Mouse (Mus musculus) lung, embryonic 15.5 days (tissue): ENCODE results near the gene Zfp704. TPM values are rescaled to one million over a fixed set of nuclear protein-coding genes. Genes with fewer than 3 reads are reported as not detected.
A peak's percentile ranks its signal among the peaks of the same experiment; 100 is the strongest.

Source experiments
- ATAC-seq: fragments of 200-750 bp; cut with Nextera tagmentation; 2 replicates; pipeline ENCODE4 v1.8.0; 2017; ENCODE audit warnings: moderate number of reproducible peaks, borderline replicate concordance; ENCODE audit not compliant: low FRiP score, low TSS enrichment; ENCODE audit errors: extremely low read depth
- H3K27ac ChIP-seq: fragments of 300-500 bp; sonication (generic); 2 replicates; pipeline ENCODE4 v1.5.1; 2015; ENCODE audit warnings: moderate library complexity, mild to moderate bottlenecking, inconsistent platforms
- H3K27me3 ChIP-seq: fragments of 300-500 bp; sonication (generic); 2 replicates; pipeline ENCODE4 v1.6.1; 2015; ENCODE audit warnings: inconsistent platforms
- H3K36me3 ChIP-seq: fragments of 300-500 bp; sonication (generic); 2 replicates; pipeline ENCODE4 v1.6.1; 2015; ENCODE audit warnings: inconsistent platforms
- H3K4me1 ChIP-seq: fragments of 300-500 bp; sonication (generic); 2 replicates; pipeline ENCODE4 v1.6.1; 2015; ENCODE audit warnings: inconsistent platforms
- H3K4me2 ChIP-seq: fragments of 300-500 bp; sonication (generic); 2 replicates; pipeline ENCODE4 v1.6.1; 2015; ENCODE audit warnings: inconsistent platforms, mild to moderate bottlenecking, moderate library complexity
- H3K4me3 ChIP-seq: fragments of 300-500 bp; sonication (generic); 2 replicates; pipeline ENCODE4 v1.5.1; 2015; ENCODE audit warnings: mild to moderate bottlenecking, inconsistent platforms
- H3K9ac ChIP-seq: fragments of 300-500 bp; sonication (generic); 2 replicates; pipeline ENCODE4 v1.6.1; 2015; ENCODE audit warnings: inconsistent platforms
- H3K9me3 ChIP-seq: fragments of 300-500 bp; sonication (generic); 2 replicates; pipeline ENCODE4 v1.6.1; 2016; ENCODE audit warnings: inconsistent platforms
- WGBS: fragments of 180-500 bp; shearing (Covaris S2); methylation state at CpG from one replicate; pipeline ENCODE4 v1.1.7; 2015; 5-methylcytosine and 5-hydroxymethylcytosine counted together
- polyA plus RNA-seq: library from polyadenylated mRNA; unstranded; fragments of >200 nt; fragmentation: Nextera tagmentation; extraction: Ambion mirVana; gene quantifications from 2 replicates; pipeline ENCODE4 v1.2.1, GENCODE M21; 2015

Zfp704 gene
- polyA plus RNA-seq, 1 experiment from 2014 or later = 9.3 TPM

- Histone ChIP-seq H3K9ac (no peak overlapping the region), H3K4me1 (no peaks in the 10 kb centered on the region), H3K27me3 (no peaks in the 10 kb centered on the region), H3K9me3 (no peaks in the 10 kb centered on the region), H3K4me3 (no peak overlapping the region), H3K27ac (no peak overlapping the region), H3K36me3 (peaks cover 9% of the 10 kb centered on the region; the same call in 1 of the 2 replicates), H3K4me2 (no peak overlapping the region)
- 72% methylated on average over 5 of the region's 5 CpGs for WGBS
- no peak for ATAC-seq
These were observed 165.3 kb downstream of the Zfp704 start for GRCm38 (mm10) chr3:9444558-9444957.

GRCm38 (mm10) chr3:9443981-9444380, 165.9 kb downstream of the Zfp704 start:
- Histone ChIP-seq H3K4me3 (no peak overlapping the region), H3K36me3 (peaks cover 9% of the 10 kb centered on the region; the same call in 1 of the 2 replicates), H3K4me2 (no peak overlapping the region), H3K27me3 (no peaks in the 10 kb centered on the region), H3K9ac (no peak overlapping the region), H3K4me1 (no peaks in the 10 kb centered on the region), H3K9me3 (no peaks in the 10 kb centered on the region), H3K27ac (no peak overlapping the region)
- WGBS = 91% methylated on average over 7 of the region's 7 CpGs
- ATAC-seq = no peak

GRCm38 (mm10) chr3:9443476-9443875, 166.4 kb downstream of the Zfp704 start:
- Histone ChIP-seq H3K4me2 (no peak overlapping the region), H3K4me1 (no peaks in the 10 kb centered on the region), H3K9me3 (no peaks in the 10 kb centered on the region), H3K27ac (no peak overlapping the region), H3K27me3 (no peaks in the 10 kb centered on the region), H3K9ac (no peak overlapping the region), H3K4me3 (no peak overlapping the region), H3K36me3 (peaks cover 9% of the 10 kb centered on the region; the same call in 1 of the 2 replicates)
- ATAC-seq = no peak
- 71% methylated on average over 2 of the region's 2 CpGs for WGBS

GRCm38 (mm10) chr3:9441566-9442540, 168.0 kb downstream of the Zfp704 start:
- Histone ChIP-seq H3K27ac (peak overlapping the region; percentile 3; the same call in 1 of the 2 replicates), H3K4me2 (no peak overlapping the region), H3K27me3 (no peaks in the 10 kb centered on the region), H3K9ac (no peak overlapping the region), H3K9me3 (no peaks in the 10 kb centered on the region), H3K4me3 (no peak overlapping the region), H3K36me3 (peaks cover 9% of the 10 kb centered on the region; the same call in 1 of the 2 replicates), H3K4me1 (no peaks in the 10 kb centered on the region)
- no peak for ATAC-seq
- WGBS = 79% methylated on average over 27 of the region's 27 CpGs

- no peaks in the 10 kb centered on the region for H3K27me3 ChIP-seq
- no peak for ATAC-seq
These were observed 169.4 kb downstream of the Zfp704 start for GRCm38 (mm10) chr3:9440466-9440865.

GRCm38 (mm10) chr3:9439619-9440286, 170.1 kb downstream of the Zfp704 start:
- no peak overlapping the region for H3K27ac ChIP-seq
- no peaks in the 10 kb centered on the region for H3K4me1 ChIP-seq
- no peak overlapping the region for H3K4me2 ChIP-seq
- H3K4me3 ChIP-seq = no peak overlapping the region
- no peaks in the 10 kb centered on the region for H3K9me3 ChIP-seq
- whole genome bisulfite sequencing = 74% methylated on average over 11 of the region's 11 CpGs
- no peaks in the 10 kb centered on the region for H3K27me3 ChIP-seq
- H3K36me3 ChIP-seq = 0 out of 2 replicates have a peak, but pooled peaks cover 4% of the 10 kb centered on the region
- no peak for ATAC-seq
- no peak overlapping the region for H3K9ac ChIP-seq

More at GRCm38 (mm10) chr3:9440466-9440865, 169.4 kb downstream of the Zfp704 start:
- Histone ChIP-seq H3K4me3 (no peak overlapping the region), H3K27ac (no peak overlapping the region), H3K4me1 (no peaks in the 10 kb centered on the region), H3K4me2 (no peak overlapping the region), H3K9ac (no peak overlapping the region), H3K36me3 (peaks cover 4% of the 10 kb centered on the region; the same call in 1 of the 2 replicates), H3K9me3 (no peaks in the 10 kb centered on the region)
- 72% methylated on average over 6 of the region's 6 CpGs for WGBS

- ATAC-seq = no peak
- no peaks in the 10 kb centered on the region for H3K27me3 ChIP-seq
These were observed 173.6 kb downstream of the Zfp704 start for GRCm38 (mm10) chr3:9436256-9436655.

GRCm38 (mm10) chr3:9434394-9435175, 175.3 kb downstream of the Zfp704 start:
- no peak for ATAC-seq
- H3K36me3 ChIP-seq = 0 out of 2 replicates have a peak, but pooled peaks cover 4% of the 10 kb centered on the region
- no peak overlapping the region for H3K27ac ChIP-seq
- no peaks in the 10 kb centered on the region for H3K9me3 ChIP-seq
- no peaks in the 10 kb centered on the region for H3K27me3 ChIP-seq
- no peak overlapping the region for H3K4me3 ChIP-seq
- no peak overlapping the region for H3K9ac ChIP-seq
- H3K4me1 ChIP-seq = no peaks in the 10 kb centered on the region
- WGBS = 84% methylated on average over 14 of the region's 14 CpGs
- no peak overlapping the region for H3K4me2 ChIP-seq

More at GRCm38 (mm10) chr3:9436256-9436655, 173.6 kb downstream of the Zfp704 start:
- Histone ChIP-seq H3K4me1 (no peaks in the 10 kb centered on the region), H3K9ac (no peak overlapping the region), H3K27ac (no peak overlapping the region), H3K4me3 (no peak overlapping the region), H3K36me3 (0 out of 2 replicates have a peak, but pooled peaks cover 4% of the 10 kb centered on the region), H3K4me2 (no peak overlapping the region), H3K9me3 (no peaks in the 10 kb centered on the region)
- WGBS = 82% methylated on average over 6 of the region's 6 CpGs

GRCm38 (mm10) chr3:9432796-9433526, 176.9 kb downstream of the Zfp704 start:
- H3K9ac ChIP-seq = no peak overlapping the region
- H3K9me3 ChIP-seq = no peaks in the 10 kb centered on the region
- H3K4me1 ChIP-seq = no peaks in the 10 kb centered on the region
- 80% methylated on average over 16 of the region's 16 CpGs for WGBS
- 0 out of 2 replicates have a peak, but pooled peaks cover 3% of the 10 kb centered on the region for H3K36me3 ChIP-seq
- H3K4me2 ChIP-seq = no peak overlapping the region
- no peak for ATAC-seq
- no peak overlapping the region for H3K4me3 ChIP-seq
- H3K27me3 ChIP-seq = no peaks in the 10 kb centered on the region
- no peak overlapping the region for H3K27ac ChIP-seq

- ATAC-seq = no peak
- 62% methylated on average over 3 of the region's 3 CpGs for WGBS
- no peak overlapping the region for H3K27ac ChIP-seq
- no peaks in the 10 kb centered on the region for H3K27me3 ChIP-seq
- H3K4me2 ChIP-seq = no peak overlapping the region
- H3K9me3 ChIP-seq = no peaks in the 10 kb centered on the region
- H3K4me3 ChIP-seq = no peak overlapping the region
- H3K36me3 ChIP-seq = no peaks in the 10 kb centered on the region
- no peak overlapping the region for H3K9ac ChIP-seq
- no peaks in the 10 kb centered on the region for H3K4me1 ChIP-seq
These were observed 177.7 kb downstream of the Zfp704 start for GRCm38 (mm10) chr3:9432226-9432625.

- WGBS = 82% methylated on average over 3 of the region's 3 CpGs
- no peak overlapping the region for H3K9ac ChIP-seq
- no peaks in the 10 kb centered on the region for H3K9me3 ChIP-seq
- no peak for ATAC-seq
- no peaks in the 10 kb centered on the region for H3K4me1 ChIP-seq
- H3K4me2 ChIP-seq = no peak overlapping the region
- no peak overlapping the region for H3K4me3 ChIP-seq
- no peak overlapping the region for H3K27ac ChIP-seq
- no peaks in the 10 kb centered on the region for H3K27me3 ChIP-seq
- H3K36me3 ChIP-seq = no peaks in the 10 kb centered on the region
These were observed 179.9 kb downstream of the Zfp704 start for GRCm38 (mm10) chr3:9429946-9430345.
